Mouse (Mus musculus): ENCODE results near the gene Pbx3. TPM values are rescaled to one million over a fixed set of nuclear protein-coding genes. Genes with fewer than 3 reads are reported as not detected.

Pbx3 gene
- total RNA-seq (2023) = 1 to 10 TPM; 7.6 to 9.7 TPM

DNA sequence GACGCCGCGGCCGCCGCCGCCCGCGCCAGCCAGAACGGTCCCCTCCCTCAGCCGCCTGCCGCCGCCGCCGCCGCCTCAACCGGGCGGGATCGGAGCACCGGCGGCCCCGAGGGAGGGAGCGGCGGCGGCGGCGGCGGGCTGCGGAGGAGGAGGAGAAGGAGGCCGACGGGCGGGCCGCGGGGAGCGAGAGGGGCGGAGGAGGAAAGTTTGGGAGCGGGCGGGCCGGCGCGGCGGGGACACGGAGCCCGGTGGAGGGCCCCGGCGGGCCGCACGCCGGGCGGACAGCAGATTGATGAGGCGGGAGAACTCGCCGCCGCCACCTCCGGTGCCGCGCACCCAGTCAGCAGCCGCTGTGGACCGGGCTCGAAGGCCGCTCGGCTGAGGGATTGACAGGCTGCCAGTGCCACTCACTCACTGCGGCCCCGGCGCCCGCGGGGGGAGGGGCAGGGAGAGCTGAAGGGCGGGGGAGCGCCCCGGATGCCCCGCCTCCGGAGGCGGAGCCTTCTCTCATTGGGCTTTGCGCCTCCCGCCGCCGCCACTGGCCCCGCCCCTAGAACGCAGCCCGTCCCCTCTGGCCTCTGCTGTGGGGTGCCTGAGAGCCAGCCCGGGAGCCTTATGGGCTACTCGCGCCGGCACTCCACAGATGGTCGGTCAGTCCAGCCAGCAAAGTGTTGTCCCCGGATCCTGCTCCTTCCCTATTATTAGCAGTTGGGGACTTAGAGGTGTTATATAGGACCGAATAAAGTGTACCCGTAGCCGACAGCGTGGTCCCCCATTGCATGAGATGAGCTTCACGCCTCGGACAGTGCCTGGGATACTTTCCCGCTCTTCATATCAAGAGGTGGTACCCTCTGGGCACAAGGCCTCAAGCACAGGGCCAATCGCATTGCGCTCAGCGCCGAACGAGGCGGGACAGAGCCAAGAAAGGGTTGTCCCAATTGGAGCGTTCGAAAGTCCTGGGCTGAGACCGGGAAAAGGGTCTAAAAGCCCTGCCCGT, at the start of gene Pbx3:
Gene Pbx3, minus strand, starts transcription at position 838 of the 997 bp plus-strand sequence.

GRCm38 (mm10) chr2:34406601-34407464, 33.9 kb upstream of the Pbx3 start, which contains the start of gene Mapkap1:
Gene Mapkap1 (plus strand): TSS chr2:34406771.

Other genes with a start within 250 kb of the Pbx3 start
- 10 to 100 TPM; 41.0 to 49.5 TPM for gene Mapkap1, start 33.6 kb upstream of the Pbx3 start, total RNA-seq (2023)